Mouse (Mus musculus) kidney, adult 2 months (tissue): ENCODE measurements around the gene Pik3c2b.

Source experiments
- CTCF ChIP-seq: fragments of 200-500 bp; conservative IDR thresholded peaks from 2 replicates; pipeline ENCODE4 v1.5.1; 2011; ENCODE audit warnings: low read depth, mild to moderate bottlenecking, control low read depth, low read length, moderate library complexity, mixed read lengths; ENCODE audit not compliant: insufficient read depth, insufficient read length
- POLR2A ChIP-seq: fragments of 200-500 bp; IDR thresholded peaks from one replicate; pipeline ENCODE4 v1.6.1; 2011; ENCODE audit warnings: low read depth, low read length, control low read depth

DNA sequence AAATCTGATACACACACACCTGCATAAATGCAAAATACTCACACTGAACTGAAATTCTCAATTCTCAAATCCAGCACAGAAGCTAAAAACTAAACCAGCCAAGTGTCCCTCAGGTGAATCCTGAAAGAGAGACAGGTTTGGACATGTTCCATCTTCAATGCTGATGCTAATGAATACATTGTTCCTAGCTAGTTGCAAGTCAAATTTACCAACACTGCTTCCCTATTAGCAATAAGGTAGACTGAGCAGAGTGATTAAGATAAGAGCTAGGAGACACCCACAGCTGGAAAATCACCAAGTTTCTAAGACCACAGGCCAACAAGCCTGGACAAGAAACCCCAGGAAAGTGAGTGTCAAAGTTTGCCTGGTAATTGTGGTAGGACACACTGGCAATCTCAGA, 26.2 kb upstream of the Pik3c2b start:
- no peak for TF ChIP-seq CTCF
- TF ChIP-seq POLR2A = no peak
